Mouse (Mus musculus) kidney, postnatal 0 days (tissue): ENCODE measurements around the gene Ccdc172. TPM values are rescaled to one million over a fixed set of nuclear protein-coding genes. Genes with fewer than 3 reads are reported as not detected.

Experiments used
- ATAC-seq: fragments of 200-750 bp; cut with Nextera tagmentation; replicated peaks from 2 replicates; pipeline ENCODE4 v1.8.0; 2017; ENCODE audit warnings: low read depth, moderate number of reproducible peaks, moderate TSS enrichment, moderate library complexity; ENCODE audit not compliant: low FRiP score
- DNase-seq: peaks from one replicate; pipeline ENCODE4 v3.0.0-alpha.2; 2016; ENCODE audit warnings: low spot score
- H3K27ac ChIP-seq: fragments of 300-500 bp; sonication (generic); 2 replicates; pipeline ENCODE4 v1.5.1; 2014; ENCODE audit warnings: mild to moderate bottlenecking
- H3K27me3 ChIP-seq: fragments of 300-500 bp; sonication (generic); 2 replicates; pipeline ENCODE4 v1.6.1; 2014; ENCODE audit warnings: low read length, mixed read lengths; ENCODE audit not compliant: insufficient read depth
- H3K36me3 ChIP-seq: fragments of 300-500 bp; sonication (generic); 2 replicates; pipeline ENCODE4 v1.6.1; 2014; ENCODE audit warnings: low read length, mixed read lengths; ENCODE audit not compliant: insufficient read depth
- H3K4me1 ChIP-seq: fragments of 300-500 bp; sonication (generic); replicated peaks from 2 replicates; pipeline ENCODE4 v1.6.1; 2014; ENCODE audit warnings: antibody characterized with exemption, low read length, mixed read lengths; ENCODE audit not compliant: insufficient read depth
- H3K4me2 ChIP-seq: fragments of 300-500 bp; sonication (generic); 2 replicates; pipeline ENCODE4 v1.6.1; 2014; ENCODE audit warnings: mild to moderate bottlenecking, low read length, moderate library complexity, mixed read lengths
- H3K4me3 ChIP-seq: fragments of 300-500 bp; sonication (generic); replicated peaks from 2 replicates; pipeline ENCODE4 v1.5.1; 2014; ENCODE audit warnings: low read depth, low read length
- H3K9ac ChIP-seq: fragments of 300-500 bp; sonication (generic); 2 replicates; pipeline ENCODE4 v1.6.1; 2014; ENCODE audit warnings: low read depth, low read length
- H3K9me3 ChIP-seq: fragments of 300-500 bp; sonication (generic); replicated peaks from 2 replicates; pipeline ENCODE4 v1.6.1; 2016; ENCODE audit warnings: low read length, inconsistent platforms, mixed read lengths
- CTCF ChIP-seq: IDR thresholded peaks from 2 replicates; pipeline ENCODE4 v1.5.1; 2016; ENCODE audit warnings: antibody characterized with exemption, low read depth, mild to moderate bottlenecking, moderate library complexity
- WGBS: fragments of 180-500 bp; shearing (Covaris S2); extraction: QIAGEN DNeasy Blood & Tissue Kit; methylation state at CpG from one replicate; pipeline ENCODE4 v1.1.7; 2014; 5-methylcytosine and 5-hydroxymethylcytosine counted together
- polyA plus RNA-seq: library from polyadenylated mRNA; unstranded; fragments of >200 nt; fragmentation: Nextera tagmentation; extraction: Ambion mirVana; gene quantifications from 2 replicates; pipeline ENCODE4 v1.2.1, GENCODE M21; 2015

Gene Ccdc172
- polyA plus RNA-seq, 1 experiment from 2014 or later, result not detected

- Histone ChIP-seq H3K9me3 (no peaks in the 10 kb centered on the region), H3K4me3 (no peak overlapping the region), H3K9ac (no peak overlapping the region), H3K36me3 (no peaks in the 10 kb centered on the region), H3K4me2 (no peak overlapping the region), H3K27me3 (no peaks in the 10 kb centered on the region), H3K27ac (no peak overlapping the region), H3K4me1 (no peaks in the 10 kb centered on the region)
- ATAC-seq (no peak), DNase-seq (peak; percentile 86)
- WGBS, result 46% methylated on average over 5 of the region's 5 CpGs
- TF ChIP-seq CTCF, result peak; percentile 82
Measured at GRCm38 (mm10) chr19:58558352-58558751, 46.6 kb downstream of the Ccdc172 start.

DNA sequence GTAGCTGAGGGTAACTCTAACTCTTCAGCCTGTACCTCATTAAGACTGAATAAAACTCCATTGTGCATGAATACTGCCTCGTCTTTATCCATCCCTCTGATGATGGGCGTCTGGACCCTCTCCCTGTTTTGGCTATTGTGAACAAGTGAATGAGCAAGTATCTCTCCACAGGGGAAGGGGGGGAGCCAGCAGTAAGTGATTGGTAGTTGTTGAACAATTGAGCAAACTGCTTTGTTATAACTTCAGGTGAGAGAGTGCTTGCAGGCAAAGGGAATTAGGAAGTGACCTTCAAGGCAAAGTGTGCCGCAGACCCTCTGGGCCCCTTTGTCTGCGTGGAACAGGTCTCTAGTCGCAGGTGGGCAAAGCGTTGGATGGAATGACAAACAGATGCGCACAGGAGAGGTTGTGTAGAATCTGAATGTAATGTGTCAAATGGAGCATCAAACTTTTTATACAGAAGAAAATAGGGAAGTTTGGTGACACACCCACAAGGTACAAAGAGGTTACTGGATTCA is 50.6 kb downstream of the Ccdc172 start:
- H3K36me3 ChIP-seq, result no peaks in the 10 kb centered on the region
- H3K9ac ChIP-seq, result no peak overlapping the region
- DNase-seq, result no peak
- 94% methylated on average over 7 of the region's 7 CpGs for WGBS
- H3K27ac ChIP-seq, result no peak overlapping the region
- no peak for TF ChIP-seq CTCF
- H3K9me3 ChIP-seq, result no peaks in the 10 kb centered on the region
- no peak overlapping the region for H3K4me3 ChIP-seq
- no peak for ATAC-seq
- H3K27me3 ChIP-seq, result no peaks in the 10 kb centered on the region
- no peaks in the 10 kb centered on the region for H3K4me1 ChIP-seq
- H3K4me2 ChIP-seq, result no peak overlapping the region

DNA sequence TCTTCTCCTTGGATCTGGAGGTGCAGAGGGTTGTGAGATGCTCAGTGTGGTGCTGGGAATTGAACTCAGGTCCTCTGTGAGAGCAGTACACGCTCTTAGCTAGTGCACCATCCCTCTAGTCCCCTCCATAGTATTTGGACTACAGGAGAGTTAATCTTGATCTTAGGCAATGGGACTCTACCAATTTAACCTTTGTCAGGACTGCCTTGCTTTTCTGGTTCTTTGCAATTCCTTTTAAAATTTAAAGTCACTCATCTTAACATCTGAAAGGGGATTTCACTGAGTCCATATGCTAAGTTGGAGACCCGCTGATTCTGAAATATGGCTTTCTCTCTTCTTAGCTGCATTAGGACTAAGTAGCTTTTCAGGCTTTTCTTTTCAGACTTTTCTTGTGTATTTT is 59.8 kb downstream of the Ccdc172 start:
- no peak for DNase-seq
- 95% methylated on average over 2 of the region's 2 CpGs for WGBS

DNA sequence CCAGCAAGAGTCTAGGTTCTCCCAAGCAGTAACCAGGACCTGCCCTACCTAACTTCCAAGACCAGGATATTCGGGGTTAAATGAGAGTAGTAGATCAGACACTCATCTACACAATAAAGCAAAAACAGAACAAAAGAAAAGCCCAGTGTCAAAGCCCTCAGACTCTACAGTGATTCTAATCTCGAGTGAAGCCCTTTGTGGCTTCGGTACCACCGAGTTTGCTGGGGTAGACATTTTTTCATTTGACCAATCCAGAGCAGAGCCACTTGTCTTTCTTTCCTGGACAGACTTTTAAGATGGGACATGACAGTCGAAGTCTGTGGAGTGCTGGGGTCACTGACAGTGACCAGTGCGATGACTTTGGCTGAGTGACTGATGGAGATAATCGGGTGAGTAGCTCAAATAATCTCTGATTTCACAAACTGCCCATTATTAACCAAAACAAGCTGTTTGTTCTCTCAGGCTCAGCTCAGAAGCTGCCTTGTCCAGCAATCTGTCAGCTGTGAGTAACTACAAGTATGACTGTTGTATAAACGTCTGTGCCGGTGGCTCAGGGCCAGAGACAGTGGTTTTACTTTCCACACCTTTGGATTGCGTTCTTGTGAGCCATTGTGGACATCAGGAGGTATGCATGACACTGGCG is 60.8 kb downstream of the Ccdc172 start:
- Histone ChIP-seq H3K36me3 (no peaks in the 10 kb centered on the region), H3K9ac (no peak overlapping the region), H3K9me3 (no peaks in the 10 kb centered on the region), H3K4me3 (no peak overlapping the region), H3K27me3 (no peaks in the 10 kb centered on the region), H3K4me1 (peaks cover 3% of the 10 kb centered on the region; the same call in 1 of the 2 replicates), H3K27ac (no peak overlapping the region), H3K4me2 (no peak overlapping the region)
- DNase-seq, result no peak
- 37% methylated on average over 11 of the region's 11 CpGs for WGBS
- no peak for TF ChIP-seq CTCF
- ATAC-seq, result no peak

More for the DNA sequence above, 59.8 kb downstream of the Ccdc172 start:
- Histone ChIP-seq H3K4me2 (no peak overlapping the region), H3K4me3 (no peak overlapping the region), H3K36me3 (no peaks in the 10 kb centered on the region), H3K9me3 (no peaks in the 10 kb centered on the region), H3K27ac (no peak overlapping the region), H3K4me1 (peaks cover 3% of the 10 kb centered on the region; the same call in 1 of the 2 replicates), H3K9ac (no peak overlapping the region), H3K27me3 (no peaks in the 10 kb centered on the region)
- TF ChIP-seq CTCF, result no peak
- ATAC-seq, result no peak

DNA sequence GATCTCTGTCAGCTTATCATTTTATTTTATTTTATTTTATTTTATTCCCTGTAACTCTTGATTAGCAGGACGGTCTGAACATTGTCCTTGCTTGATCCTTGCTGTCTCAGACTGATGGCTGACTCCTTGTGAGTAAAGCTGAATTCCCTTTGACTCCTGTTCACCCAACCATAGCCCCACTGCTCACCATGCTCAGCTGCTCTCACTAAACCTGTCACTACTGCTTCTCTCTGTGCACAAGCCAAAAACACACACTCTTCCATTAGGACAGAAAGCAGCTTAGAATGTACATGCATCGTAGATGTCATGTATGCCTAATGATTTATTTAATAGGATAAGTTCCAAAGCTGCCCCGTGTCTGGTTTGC is 61.3 kb downstream of the Ccdc172 start:
- ATAC-seq (0 out of 2 replicates have a peak, but pooled peaks have one; percentile 36), DNase-seq (peak; percentile 56)
- Histone ChIP-seq H3K4me1 (peaks cover 3% of the 10 kb centered on the region; the same call in 1 of the 2 replicates), H3K27ac (no peak overlapping the region), H3K9ac (no peak overlapping the region), H3K4me2 (no peak overlapping the region), H3K36me3 (no peaks in the 10 kb centered on the region), H3K4me3 (no peak overlapping the region), H3K27me3 (no peaks in the 10 kb centered on the region), H3K9me3 (no peaks in the 10 kb centered on the region)
- 21% methylated on average over 3 of the region's 3 CpGs for WGBS
- no peak for TF ChIP-seq CTCF

DNA sequence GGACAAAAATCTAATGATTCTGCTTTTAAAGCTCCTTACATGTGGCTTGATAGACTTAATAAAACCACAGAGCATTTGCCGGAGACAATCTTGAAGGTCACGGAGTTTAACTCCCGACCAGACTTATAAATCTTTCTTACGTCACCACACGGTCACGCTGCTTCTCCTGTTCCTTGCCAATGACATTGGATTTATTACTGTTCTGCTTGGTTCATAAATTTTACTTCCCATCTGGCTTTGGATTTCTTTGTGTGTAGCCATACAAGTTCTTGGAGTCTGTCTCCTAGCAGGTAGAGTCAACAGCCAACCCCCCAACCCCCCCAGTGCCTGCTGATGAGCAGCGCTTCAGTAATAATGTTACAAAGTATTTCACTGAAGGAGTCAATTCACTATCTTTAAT is 70.2 kb downstream of the Ccdc172 start:
- no peaks in the 10 kb centered on the region for H3K9me3 ChIP-seq
- no peaks in the 10 kb centered on the region for H3K27me3 ChIP-seq
- H3K36me3 ChIP-seq, result no peaks in the 10 kb centered on the region
- no peak overlapping the region for H3K4me3 ChIP-seq
- no peak overlapping the region for H3K4me2 ChIP-seq
- DNase-seq (peak; percentile 93), ATAC-seq (peak; percentile 78)
- no peak overlapping the region for H3K27ac ChIP-seq
- no peak overlapping the region for H3K9ac ChIP-seq
- H3K4me1 ChIP-seq, result no peaks in the 10 kb centered on the region
- 8% methylated on average over 7 of the region's 7 CpGs for whole genome bisulfite sequencing
- no peak for TF ChIP-seq CTCF
